Mouse (Mus musculus) heart, adult 2 months (tissue): ENCODE measurements around the gene Slc22a3.

Source experiments
- CTCF ChIP-seq: fragments of 200-600 bp; IDR thresholded peaks from 2 replicates; pipeline ENCODE4 v1.8.1; 2022; ENCODE audit warnings: antibody characterized with exemption, mild to moderate bottlenecking, moderate library complexity
- POLR2A ChIP-seq: fragments of 200-500 bp; IDR thresholded peaks from 2 replicates; pipeline ENCODE4 v1.6.1; 2011; ENCODE audit warnings: mild to moderate bottlenecking, low read depth, low read length, control low read depth; ENCODE audit not compliant: insufficient read depth

- TF ChIP-seq CTCF (no peak), POLR2A (no peak)
Observed at GRCm38 (mm10) chr17:12468745-12469144, 38.8 kb downstream of the Slc22a3 start.
